In genomic region chr6:41565261-41565660, GRCm38 (mm10) we compare ENCODE assay signal across 28 mouse cellular contexts. TPM values are rescaled to one million over a fixed set of nuclear protein-coding genes. Genes with fewer than 3 reads are reported as not detected.
DNase-seq lines count a peak whose midpoint lies in the region; TF ChIP-seq lines count a peak whose summit lies in the region.
"Had no signal": no experiment of that assay in that cellular context is flagged by ENCODE, and none has a peak within 500 bp of the region (broad histone marks: within the 10 kb centered on the region; RNA-seq: fewer than 3 reads in every experiment).

No protein-coding gene starts in this region.

- H3K9me3 ChIP-seq in ES-Bruce4 (replicated peaks; ENCODE audit: control insufficient read depth, insufficient read depth, low read length, poor library complexity, severe bottlenecking) (no peaks in the 10 kb centered on the region), ES-E14 (ENCODE audit: control insufficient read depth, insufficient read depth, low read depth, low read length) (0 out of 2 replicates have a peak, but pooled peaks cover 1% of the 10 kb centered on the region)
- H3K9me3 ChIP-seq: embryonic facial prominence, embryonic 13.5 days; embryonic facial prominence, embryonic 15.5 days; forebrain, embryonic 10.5 days; forebrain, embryonic 12.5 days had no signal

- no peak for TF ChIP-seq CTCF in ES-Bruce4 (IDR thresholded peaks at IDR 0.05; ENCODE audit: low read depth, low read length)

- DNase-seq in ES-E14 (ENCODE audit: low read depth, low spot score) (no peak), ZHBTc4 (ENCODE audit: low read depth, low spot score) (peak; percentile 37)
- no peak for DNase-seq in left cerebral cortex, adult 18-20 months (ENCODE audit: low spot score in 2 of 2)
- no peak for DNase-seq in left cerebral cortex, adult 8-10 months (ENCODE audit: low spot score in 2 of 2)
- DNase-seq: adrenal gland, adult 2 months; adrenal gland, postnatal 10 days; adrenal gland, postnatal 25 days; B cell, adult 2 months; cerebellum, adult 11 months; cerebellum, adult 18-20 months; cerebellum, adult 8-10 months; cerebellum, adult 9-11 months; cerebellum, postnatal 14 days; cerebellum, postnatal 36 days; embryo, embryonic 11 days had no signal

- no peak for TF ChIP-seq EP300 in ES-Bruce4 (IDR thresholded peaks at IDR 0.05; ENCODE audit: insufficient read depth, low read depth, low read length)

- H3K4me3 ChIP-seq in ES-Bruce4 (ENCODE audit: low read depth, low read length), result no peak overlapping the region
- no peak overlapping the region for H3K4me3 ChIP-seq in ES-E14 (ENCODE audit: insufficient read depth in 1 of 2, low read depth in 1 of 2, low read length in 2 of 2, poor library complexity in 1 of 2, severe bottlenecking in 1 of 2)
- H3K4me3 ChIP-seq: embryonic facial prominence, embryonic 13.5 days; embryonic facial prominence, embryonic 15.5 days; erythroblast, embryonic 14.5 days; forebrain, embryonic 10.5 days; forebrain, embryonic 12.5 days had no signal

- H3K27me3 ChIP-seq in ES-Bruce4 (ENCODE audit: control insufficient read depth, insufficient read depth, low read length, poor library complexity, severe bottlenecking), result no peaks in the 10 kb centered on the region
- H3K27me3 ChIP-seq: CH12.LX; embryonic facial prominence, embryonic 13.5 days; embryonic facial prominence, embryonic 15.5 days; forebrain, embryonic 12.5 days had no signal

- H3K9ac ChIP-seq in ES-Bruce4 (ENCODE audit: low read depth, poor library complexity, severe bottlenecking), result no peak overlapping the region
- no peak overlapping the region for H3K9ac ChIP-seq in ES-E14 (ENCODE audit: insufficient read depth, low read depth, low read length, poor library complexity, severe bottlenecking)
- H3K9ac ChIP-seq: embryonic facial prominence, embryonic 13.5 days; embryonic facial prominence, embryonic 15.5 days; forebrain, embryonic 12.5 days had no signal

- no peak for TF ChIP-seq POLR2A in ES-Bruce4 (IDR thresholded peaks at IDR 0.05; ENCODE audit: insufficient read depth, low read length)

- in situ Hi-C loops in ES-E14 (cut with MboI; ENCODE audit: low sequenced_read_pairs in 2 of 2, unreplicated experiment in 2 of 2), result no loop called here

- no peaks in the 10 kb centered on the region for H3K36me3 ChIP-seq in ES-Bruce4 (ENCODE audit: control insufficient read depth, insufficient read depth, low read length, poor library complexity, severe bottlenecking)
- H3K36me3 ChIP-seq in ES-E14 (ENCODE audit: control insufficient read depth, insufficient read depth, low read length, poor library complexity, severe bottlenecking), result no peaks in the 10 kb centered on the region
- H3K36me3 ChIP-seq: embryonic facial prominence, embryonic 13.5 days; embryonic facial prominence, embryonic 15.5 days; forebrain, embryonic 10.5 days; forebrain, embryonic 12.5 days had no signal

- H3K4me1 ChIP-seq in ES-Bruce4 (ENCODE audit: control insufficient read depth, insufficient read depth, low read length), result peaks cover 3% of the 10 kb centered on the region
- peaks cover 0 to 2% of the 10 kb centered on the region in 2 experiments; a peak in 1 of 4 replicates for H3K4me1 ChIP-seq in ES-E14 (ENCODE audit: control insufficient read depth in 2 of 2, insufficient read depth in 2 of 2, low read length in 2 of 2, poor library complexity in 1 of 2)
- H3K4me1 ChIP-seq: embryonic facial prominence, embryonic 13.5 days; embryonic facial prominence, embryonic 15.5 days; forebrain, embryonic 10.5 days; forebrain, embryonic 12.5 days had no signal

- H3K27ac ChIP-seq in ES-Bruce4 (ENCODE audit: insufficient read depth, low read length) (peak overlapping the region; percentile 47), ES-E14 (ENCODE audit: insufficient read depth, low read depth, low read length, poor library complexity, severe bottlenecking) (peak overlapping the region; percentile 8; the same call in 1 of the 2 replicates)
- H3K27ac ChIP-seq: embryonic facial prominence, embryonic 13.5 days; embryonic facial prominence, embryonic 15.5 days; forebrain, embryonic 10.5 days; forebrain, embryonic 12.5 days had no signal

TF ChIP-seq in ES-E14, 5 proteins besides CTCF, POLR2A, EP300 and RAD21:
- no peak for TF ChIP-seq CHD2 (IDR thresholded peaks at IDR 0.05; ENCODE audit: low read depth, low read length)
- no peak for TF ChIP-seq ZNF384 (IDR thresholded peaks at IDR 0.05; ENCODE audit: low read depth, low read length)
- no peak for TF ChIP-seq MAFK (IDR thresholded peaks at IDR 0.05; ENCODE audit: insufficient read depth, low read depth, low read length)
- TF ChIP-seq ZC3H11A (IDR thresholded peaks at IDR 0.05; ENCODE audit: borderline replicate concordance, low read depth, low read length), result no peak
- TF ChIP-seq HCFC1 (IDR thresholded peaks at IDR 0.05; ENCODE audit: borderline replicate concordance, insufficient read depth, low read length), result no peak
TF ChIP-seq in ES-E14: peak in this region for 0.

RNA-seq across cellular contexts. Expression of gene Ephb6, which starts 40.0 kb away (rescaled TPM):
- 4.0 and 5.7 TPM in 2 replicates for polyA plus RNA-seq in ES-Bruce4 (2011; ENCODE audit: insufficient read depth, insufficient read length, low read depth, missing spikeins)
- total RNA-seq in ES-E14 (2012; rRNA removed), result 5.4 and 5.8 TPM in 2 replicates
- total RNA-seq in left cerebral cortex, adult 18-20 months (2021), result 100 to 1,000 TPM; 115 to 119 TPM
- 100 to 1,000 TPM; 120 to 138 (median 128) TPM for total RNA-seq in left cerebral cortex, adult 8-10 months (2022)
- total RNA-seq: CH12.LX had no signal

RNA-seq across cellular contexts. Expression of gene Prss2, which starts 43.7 kb away (rescaled TPM):
- polyA plus RNA-seq in ES-Bruce4 (2011; ENCODE audit: insufficient read depth, insufficient read length, low read depth, missing spikeins), result not detected in 2 replicates
- total RNA-seq in ES-E14 (2012; rRNA removed), result not detected in 2 replicates
- total RNA-seq in left cerebral cortex, adult 18-20 months (2021), result not detected
- not detected for total RNA-seq in left cerebral cortex, adult 8-10 months (2022)
- total RNA-seq: adrenal gland, postnatal 10 days; adrenal gland, postnatal 25 days; CH12.LX; common myeloid progenitor, adult 5-6 weeks; MEL had no signal
- polyA plus RNA-seq: brain, embryonic 14.5 days; embryonic facial prominence, embryonic 11.5 days; embryonic facial prominence, embryonic 13.5 days; embryonic facial prominence, embryonic 15.5 days; erythroblast, embryonic 14.5 days; forebrain, embryonic 10.5 days; forebrain, embryonic 12.5 days; forebrain, embryonic 14.5 days; forebrain, embryonic 16.5 days had no signal

Comparison
In these comparisons a context has a peak if more than half of its experiments do, and no peak if none do; other contexts are left out.
1. RNA of gene Ephb6, which starts 40.0 kb away (total RNA-seq): 120 to 138 TPM in left cerebral cortex, adult 8-10 months and 115 to 119 TPM in left cerebral cortex, adult 18-20 months; 5.4 to 5.8 TPM in ES-E14; every median in the first group is over 10 times any median in the second.